Mouse (Mus musculus): ENCODE results near the gene Ttc7b. TPM values are rescaled to one million over a fixed set of nuclear protein-coding genes. Genes with fewer than 3 reads are reported as not detected.

Ttc7b gene
- 4.7 and 5.8 TPM in 2 replicates for polyA plus RNA-seq (2012; rRNA removed)

DNA sequence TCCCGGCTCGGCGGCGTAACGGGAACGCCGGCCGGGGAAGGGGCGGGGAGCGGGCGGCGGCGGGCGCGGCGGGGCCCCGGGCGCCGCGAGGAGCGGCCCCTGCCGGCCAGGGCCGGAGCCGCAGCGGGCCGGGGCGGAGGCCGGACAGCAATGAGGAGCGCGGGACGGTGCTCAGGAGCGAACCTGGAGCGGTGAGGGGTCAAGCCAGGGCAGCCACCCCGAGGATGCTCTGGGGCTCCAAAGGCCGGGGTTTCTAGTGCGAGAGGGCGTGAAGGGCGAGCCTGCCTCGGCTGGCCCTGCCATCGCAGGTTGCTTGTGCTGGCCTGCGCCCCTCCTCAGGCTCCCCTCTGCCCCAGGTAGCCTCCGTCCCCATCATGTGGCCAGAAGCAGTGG, at the start of gene Ttc7b:
TSS of gene Ttc7b (minus strand) at position 33 of the 393 bp plus-strand sequence.

Other genes with a start within 250 kb of the Ttc7b start
- gene Rps6ka5, start 206.2 kb upstream of the Ttc7b start, polyA plus RNA-seq (2012; rRNA removed): 1.2 and 1.4 TPM in 2 replicates